Mouse (Mus musculus) lung, embryonic 14.5 days (tissue): ENCODE measurements at regions not wholly inside any gene's neighbourhood (a gene's known extent, or its start where the extent isn't known, plus 50 kb on each side); places are given as distances from the start of the nearest gene placed in this dataset.

Source experiments
- ATAC-seq: fragments of 200-750 bp; cut with Nextera tagmentation; 2 replicates; pipeline ENCODE4 v1.8.0; 2017; ENCODE audit warnings: mild to moderate bottlenecking, moderate TSS enrichment, moderate library complexity; ENCODE audit not compliant: insufficient read depth
- DNase-seq: peaks from one replicate; pipeline ENCODE4 v3.0.0-alpha.2; 2015
- H3K27ac ChIP-seq: fragments of 300-500 bp; sonication (generic); 2 replicates; pipeline ENCODE4 v1.5.1; 2014; ENCODE audit warnings: low read depth, mild to moderate bottlenecking, moderate library complexity
- H3K27me3 ChIP-seq: fragments of 300-500 bp; sonication (generic); 2 replicates; pipeline ENCODE4 v1.6.1; 2014; ENCODE audit warnings: low read length, control low read depth; ENCODE audit not compliant: insufficient read depth
- H3K36me3 ChIP-seq: fragments of 300-500 bp; sonication (generic); 2 replicates; pipeline ENCODE4 v1.6.1; 2014; ENCODE audit warnings: control low read depth; ENCODE audit not compliant: insufficient read depth
- H3K4me1 ChIP-seq: fragments of 300-500 bp; sonication (generic); 2 replicates; pipeline ENCODE4 v1.6.1; 2014; ENCODE audit warnings: antibody characterized with exemption, control low read depth; ENCODE audit not compliant: insufficient read depth
- H3K4me2 ChIP-seq: fragments of 300-500 bp; sonication (generic); 2 replicates; pipeline ENCODE4 v1.6.1; 2014; ENCODE audit warnings: mild to moderate bottlenecking
- H3K4me3 ChIP-seq: fragments of 300-500 bp; sonication (generic); 2 replicates; pipeline ENCODE4 v1.5.1; 2014; ENCODE audit warnings: low read depth, low read length
- H3K9ac ChIP-seq: fragments of 300-500 bp; sonication (generic); 2 replicates; pipeline ENCODE4 v1.6.1; 2014
- H3K9me3 ChIP-seq: fragments of 300-500 bp; sonication (generic); 2 replicates; pipeline ENCODE4 v1.6.1; 2016; ENCODE audit warnings: low read depth, low read length, control low read depth
- CTCF ChIP-seq: IDR thresholded peaks from 2 replicates; pipeline ENCODE4 v1.5.1; 2016; ENCODE audit warnings: antibody characterized with exemption, low read depth
- WGBS: fragments of 180-500 bp; shearing (Covaris S2); extraction: QIAGEN DNeasy Blood & Tissue Kit; methylation state at CpG from one replicate; pipeline ENCODE4 v1.1.7; 2014; 5-methylcytosine and 5-hydroxymethylcytosine counted together

DNA sequence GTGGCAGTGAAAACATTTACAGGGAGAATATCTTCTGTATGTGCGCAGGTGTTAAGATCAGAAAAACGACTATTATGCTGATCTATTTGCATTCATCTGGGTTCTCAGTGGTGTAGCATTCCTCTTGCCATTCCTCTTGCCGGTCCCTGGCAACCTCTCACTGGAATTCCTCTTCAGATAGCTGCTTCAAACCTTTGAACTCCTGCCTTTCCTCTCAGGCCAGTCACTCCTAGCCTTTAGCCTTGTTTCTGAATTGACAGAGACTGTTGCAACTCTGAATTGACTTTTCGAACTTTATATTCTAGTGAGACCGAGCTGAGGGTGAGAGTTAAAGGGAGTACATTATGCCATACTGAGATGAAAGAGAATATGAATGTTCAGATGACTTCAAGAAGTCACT, 120.1 kb upstream of the Pkn2 start:
- H3K4me1 ChIP-seq: no peaks in the 10 kb centered on the region
- no peak for TF ChIP-seq CTCF
- H3K4me2 ChIP-seq: no peak overlapping the region
- no peak overlapping the region for H3K27ac ChIP-seq
- no peaks in the 10 kb centered on the region for H3K9me3 ChIP-seq
- WGBS: 59% methylated on average over 5 of the region's 5 CpGs
- no peak for DNase-seq
- H3K9ac ChIP-seq: no peak overlapping the region
- H3K36me3 ChIP-seq: no peaks in the 10 kb centered on the region
- H3K4me3 ChIP-seq: no peak overlapping the region
- H3K27me3 ChIP-seq: no peaks in the 10 kb centered on the region
- ATAC-seq: peak; percentile 66

DNA sequence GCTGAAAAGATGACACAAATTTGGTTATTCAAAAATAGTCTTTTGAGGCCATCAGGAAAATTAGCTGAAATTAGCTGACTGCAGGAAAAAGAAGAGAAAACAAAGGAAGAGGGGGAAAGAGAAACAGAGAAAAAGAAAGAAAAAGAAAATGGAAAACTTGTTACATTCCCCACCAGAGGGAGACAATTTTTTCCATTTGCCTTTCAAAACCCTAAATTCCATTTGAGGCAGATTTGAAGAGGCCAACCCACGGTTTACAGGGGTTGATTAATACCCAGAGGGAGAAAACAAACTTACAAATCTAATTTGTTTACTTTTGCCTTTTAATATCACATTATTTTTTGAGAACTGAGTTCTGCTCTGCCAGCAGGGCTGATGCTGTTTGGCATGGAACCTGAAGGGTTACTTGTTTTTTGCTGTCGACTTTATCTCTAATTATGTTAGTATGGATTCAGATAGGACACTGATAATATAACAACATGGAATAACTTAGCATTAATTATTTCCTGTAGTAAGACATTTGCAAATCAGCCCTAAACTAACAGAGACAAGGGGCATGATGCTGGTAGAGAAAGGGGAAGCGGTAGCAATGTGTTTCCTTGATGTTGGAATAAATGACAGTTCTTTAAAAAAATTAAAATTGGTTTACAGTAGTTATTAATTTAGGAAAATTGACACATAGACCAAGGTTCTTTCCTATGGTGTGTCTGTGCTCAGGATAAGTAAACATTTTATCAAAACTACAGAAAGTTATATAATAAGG, 114.4 kb upstream of the Pkn2 start:
- ATAC-seq (no peak), DNase-seq (peak; percentile 70)
- peak; percentile 50 for TF ChIP-seq CTCF
- Histone ChIP-seq H3K9me3 (no peaks in the 10 kb centered on the region), H3K27me3 (no peaks in the 10 kb centered on the region), H3K4me2 (no peak overlapping the region), H3K9ac (no peak overlapping the region), H3K27ac (no peak overlapping the region), H3K4me1 (no peaks in the 10 kb centered on the region), H3K4me3 (no peak overlapping the region), H3K36me3 (no peaks in the 10 kb centered on the region)
- 41% methylated on average over 3 of the region's 3 CpGs for WGBS

DNA sequence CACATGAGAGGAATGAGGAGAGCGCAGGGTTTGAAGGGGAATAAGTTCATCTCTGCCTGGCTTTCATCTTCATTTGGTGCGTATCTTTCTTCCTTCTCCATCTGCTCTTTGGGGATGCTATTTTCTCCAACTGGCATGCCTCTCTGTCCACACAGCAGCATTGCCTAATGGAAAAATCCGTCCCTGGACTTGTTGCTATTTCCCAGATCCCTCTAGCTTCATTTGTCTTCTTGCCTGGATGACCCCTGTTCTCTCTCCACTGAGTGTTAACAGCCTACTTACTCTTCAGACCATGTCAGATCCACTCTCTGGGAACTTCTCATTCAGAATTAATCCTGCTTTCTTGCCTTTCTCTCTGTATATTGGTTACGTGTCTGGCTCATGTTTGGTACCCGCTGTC, 102.7 kb upstream of the Pkn2 start:
- no peak for TF ChIP-seq CTCF
- 79% methylated on average over 5 of the region's 5 CpGs for WGBS
- no peaks in the 10 kb centered on the region for H3K9me3 ChIP-seq
- H3K9ac ChIP-seq: no peak overlapping the region
- ATAC-seq (no peak), DNase-seq (no peak)
- H3K4me2 ChIP-seq: no peak overlapping the region
- H3K27me3 ChIP-seq: no peaks in the 10 kb centered on the region
- H3K27ac ChIP-seq: no peak overlapping the region
- no peaks in the 10 kb centered on the region for H3K36me3 ChIP-seq
- H3K4me1 ChIP-seq: no peaks in the 10 kb centered on the region
- H3K4me3 ChIP-seq: no peak overlapping the region

DNA sequence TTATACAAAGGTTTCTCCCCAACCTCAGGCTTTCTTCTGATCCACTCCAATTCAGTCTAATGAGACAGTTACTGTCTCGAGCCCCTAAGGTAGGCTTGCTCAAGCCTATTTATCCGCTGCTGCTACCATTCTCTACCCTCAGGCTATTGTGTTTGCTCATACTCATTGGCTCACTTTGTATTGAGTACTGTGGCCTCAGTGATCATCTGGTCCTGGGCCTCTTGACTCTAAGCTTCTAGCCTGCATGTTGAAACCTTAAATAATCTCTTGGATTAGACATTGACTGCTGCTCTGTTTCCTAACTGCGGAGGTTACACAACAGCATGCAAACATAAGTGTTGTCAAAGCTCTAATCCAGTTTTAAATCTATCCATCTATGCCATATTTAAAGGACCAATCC, 99.4 kb upstream of the Pkn2 start:
- ATAC-seq: no peak
- Histone ChIP-seq H3K27me3 (no peaks in the 10 kb centered on the region), H3K36me3 (no peaks in the 10 kb centered on the region), H3K9ac (no peak overlapping the region), H3K9me3 (no peaks in the 10 kb centered on the region), H3K4me3 (no peak overlapping the region), H3K4me1 (no peaks in the 10 kb centered on the region), H3K27ac (no peak overlapping the region), H3K4me2 (no peak overlapping the region)
- no peak for DNase-seq
- TF ChIP-seq CTCF: no peak
- 82% methylated on average over 3 of the region's 3 CpGs for WGBS

DNA sequence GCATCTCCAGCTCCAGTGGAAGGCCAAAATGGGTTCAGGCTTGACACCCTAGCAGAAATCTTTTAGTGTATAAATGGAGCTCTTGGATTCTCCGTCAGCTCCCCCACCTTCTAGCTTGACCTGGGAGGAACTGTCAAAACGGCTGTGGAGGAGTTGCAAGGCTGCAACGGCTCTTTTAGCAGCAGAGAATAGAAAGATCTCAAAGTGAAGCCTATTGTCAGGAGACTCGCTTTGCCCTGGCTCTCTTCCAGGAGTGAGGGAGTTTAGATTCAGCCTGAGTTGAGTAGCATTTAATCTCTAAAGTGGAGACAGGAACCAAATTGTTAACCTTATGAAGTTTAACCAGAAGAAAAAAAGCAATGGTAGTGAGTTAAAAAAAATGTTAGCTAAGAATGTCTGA, 97.4 kb upstream of the Pkn2 start:
- no peak overlapping the region for H3K9ac ChIP-seq
- no peak for TF ChIP-seq CTCF
- H3K4me1 ChIP-seq: no peaks in the 10 kb centered on the region
- no peak overlapping the region for H3K4me3 ChIP-seq
- no peaks in the 10 kb centered on the region for H3K9me3 ChIP-seq
- no peaks in the 10 kb centered on the region for H3K27me3 ChIP-seq
- 0 out of 2 replicates have a peak overlapping the region, but pooled peaks have one; percentile 4 for H3K27ac ChIP-seq
- no peaks in the 10 kb centered on the region for H3K36me3 ChIP-seq
- peak; percentile 73 for DNase-seq
- ATAC-seq: no peak
- 0 out of 2 replicates have a peak overlapping the region, but pooled peaks have one; percentile 16 for H3K4me2 ChIP-seq
- WGBS: 14% methylated on average over 4 of the region's 4 CpGs

DNA sequence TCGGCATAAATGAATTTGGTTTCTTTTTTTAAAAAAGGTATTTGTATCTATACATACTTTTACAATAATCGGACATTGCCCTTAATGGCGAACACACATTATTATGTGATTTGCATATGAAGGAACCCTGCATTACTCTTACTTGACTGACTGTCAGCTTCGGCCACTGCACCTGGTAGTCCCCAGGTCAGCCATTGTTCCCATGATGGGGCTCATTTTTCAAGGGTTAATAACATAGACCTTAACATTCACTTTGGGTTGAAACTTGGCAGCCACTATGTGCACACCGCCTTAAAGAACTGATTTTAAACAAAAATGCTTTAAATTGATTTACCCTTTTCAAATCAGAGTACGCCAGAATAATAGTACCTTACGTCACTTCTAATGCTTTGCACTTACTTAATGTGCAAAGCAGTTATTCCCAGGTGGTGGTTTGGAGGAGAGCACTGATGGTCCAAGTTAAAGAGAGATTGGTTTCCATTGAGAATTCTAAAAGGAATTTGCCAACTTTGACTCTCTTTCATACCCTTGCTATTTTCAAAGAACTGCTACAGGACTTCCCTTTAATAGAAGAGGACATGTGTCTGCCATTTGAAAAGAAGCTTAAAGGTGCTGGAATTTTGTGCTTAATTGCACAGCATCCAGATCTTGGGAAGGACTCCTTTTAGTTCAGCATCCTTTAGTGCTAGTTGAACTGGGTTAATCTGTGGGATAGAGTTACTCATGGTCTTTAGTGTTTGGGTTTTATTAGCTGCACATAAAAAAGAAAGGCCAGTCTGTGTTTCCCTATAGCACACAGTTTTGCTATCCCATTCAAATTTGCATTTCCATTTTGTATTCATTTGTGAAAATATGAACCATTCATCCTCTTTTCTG, 95.0 kb upstream of the Pkn2 start:
- 86% methylated on average over 7 of the region's 7 CpGs for WGBS

DNA sequence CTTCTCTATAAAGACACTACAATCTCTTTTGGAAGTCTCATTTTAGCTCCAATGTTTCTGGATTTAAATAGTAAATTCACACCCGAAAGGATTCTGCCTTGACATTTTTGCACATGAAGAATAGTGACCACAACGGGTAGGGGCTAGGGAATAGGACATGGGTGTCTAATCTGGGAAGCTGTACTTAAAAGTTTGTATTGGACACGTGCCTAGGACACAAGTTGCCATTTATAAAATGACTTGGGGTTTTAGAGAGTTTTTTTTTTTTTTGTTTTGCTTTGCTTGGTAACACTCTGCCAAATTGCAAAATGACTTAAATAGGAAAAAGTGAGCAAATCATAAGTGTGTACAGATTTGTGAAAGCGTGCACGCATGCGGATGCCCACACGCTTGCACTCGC, 93.8 kb upstream of the Pkn2 start:
- Histone ChIP-seq H3K27ac (no peak overlapping the region), H3K27me3 (no peaks in the 10 kb centered on the region), H3K4me3 (no peak overlapping the region), H3K9me3 (no peaks in the 10 kb centered on the region), H3K9ac (no peak overlapping the region), H3K36me3 (no peaks in the 10 kb centered on the region), H3K4me2 (no peak overlapping the region), H3K4me1 (no peaks in the 10 kb centered on the region)
- DNase-seq (no peak), ATAC-seq (no peak)
- TF ChIP-seq CTCF: no peak
- WGBS: 80% methylated on average over 8 of the region's 8 CpGs

More for the DNA sequence above, 95.0 kb upstream of the Pkn2 start:
- no peak for TF ChIP-seq CTCF
- no peaks in the 10 kb centered on the region for H3K9me3 ChIP-seq
- no peaks in the 10 kb centered on the region for H3K27me3 ChIP-seq
- no peak for DNase-seq
- no peaks in the 10 kb centered on the region for H3K36me3 ChIP-seq
- ATAC-seq: no peak
- no peak overlapping the region for H3K27ac ChIP-seq
- H3K9ac ChIP-seq: no peak overlapping the region
- H3K4me3 ChIP-seq: no peak overlapping the region
- no peaks in the 10 kb centered on the region for H3K4me1 ChIP-seq
- no peak overlapping the region for H3K4me2 ChIP-seq
